Mouse (Mus musculus): ENCODE results near the gene Sapcd2.

DNA sequence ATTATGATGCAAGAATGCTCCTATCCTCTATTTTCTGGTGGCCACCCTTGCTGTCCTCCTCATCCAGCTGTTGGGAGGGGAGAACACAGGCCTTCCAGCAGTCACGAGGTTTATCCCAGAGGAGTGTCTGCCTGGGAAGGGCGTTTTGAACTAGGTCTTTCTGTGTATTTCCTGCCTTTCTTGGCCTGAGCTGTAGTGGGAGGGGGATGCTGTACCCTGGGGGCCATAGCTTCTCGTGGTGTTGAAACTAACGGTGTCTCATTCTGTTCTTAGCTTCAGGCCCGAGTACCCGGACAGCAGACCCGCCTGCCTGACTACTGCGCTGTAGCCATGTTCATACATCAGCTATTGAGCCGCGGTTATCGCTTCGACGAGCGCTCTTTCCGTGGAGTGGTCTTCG, 28.2 kb downstream of the Sapcd2 start:
- TF ChIP-seq CTCF (IDR thresholded peaks at IDR 0.05; ENCODE audit: low read depth, low read length) (no peak), POLR2A (IDR thresholded peaks at IDR 0.05; ENCODE audit: extremely low read depth, insufficient read depth, low read length) (no peak)

All from liver, adult 2 months (tissue).